Mouse (Mus musculus) heart, postnatal 36 days (tissue): ENCODE data around the gene Amotl1. TPM values are rescaled to one million over a fixed set of nuclear protein-coding genes. Genes with fewer than 3 reads are reported as not detected.
"Not testable (repeated sequence)": the region's sequence is repeated elsewhere in the genome, so short reads cannot be mapped to it uniquely, and the experiment has no call there.

ENCODE experiments used
- DNase-seq, 2 experiments: peaks; one replicate each; pipeline ENCODE4 v3.0.0; 2021 to 2022
- intact Hi-C: fragments of 180-260 bp; cut with DNase I; formaldehyde crosslinking; loops from one replicate; pipeline ENCODE4 v1.15.1; 2025
- total RNA-seq, 2 experiments: library from RNA; stranded (reverse); gene quantifications; 2 replicates each; pipeline ENCODE4 v1.2.3; 2021

The Amotl1 gene
- total RNA-seq, 2 experiments from 2014 or later, result 52.8 to 58.6 TPM

DNA sequence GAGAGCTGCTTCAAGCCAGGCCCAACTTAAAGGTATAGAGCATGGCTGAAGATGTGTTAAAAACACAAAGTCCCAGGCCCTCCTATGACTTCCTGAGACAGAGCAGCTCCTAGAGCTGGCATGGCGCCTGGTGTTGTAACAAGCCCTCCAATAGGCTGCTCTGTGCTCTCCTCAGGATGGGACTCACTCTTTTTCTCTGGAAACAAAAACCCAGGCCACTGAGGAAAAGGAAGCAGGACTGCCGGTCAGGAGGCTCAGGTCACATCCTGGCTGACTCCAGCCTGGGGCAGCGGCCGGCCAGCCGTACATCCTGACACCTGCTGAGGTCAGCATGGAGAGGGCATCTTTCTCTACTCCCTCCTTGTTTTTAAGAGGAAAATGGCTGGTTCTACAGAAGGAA is 36.3 kb downstream of the Amotl1 start:
- intact Hi-C loops, result no loop called here
- DNase-seq, result peak; percentile 49 to 58

DNA sequence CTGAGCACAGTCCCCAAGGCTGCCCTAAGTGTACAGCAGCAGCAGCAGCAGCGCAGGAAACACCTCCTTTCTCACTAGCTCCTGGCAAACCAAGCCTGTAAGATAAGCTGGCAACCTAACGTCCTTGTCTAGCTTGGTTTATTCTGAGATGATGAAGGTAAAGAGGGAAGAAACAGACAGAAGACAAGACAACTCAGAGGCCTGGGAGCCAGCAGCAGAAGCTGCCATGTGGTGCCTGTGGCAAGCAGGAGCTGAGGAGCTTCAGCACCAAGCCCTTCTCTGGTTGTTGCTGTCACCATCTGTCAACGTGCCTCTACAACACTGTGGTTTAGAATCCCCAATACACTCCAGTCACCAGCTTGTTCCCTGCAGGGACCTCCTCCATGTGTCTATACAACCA is 37.4 kb downstream of the Amotl1 start:
- DNase-seq, result no peak
- intact Hi-C loops, result no loop called here

DNA sequence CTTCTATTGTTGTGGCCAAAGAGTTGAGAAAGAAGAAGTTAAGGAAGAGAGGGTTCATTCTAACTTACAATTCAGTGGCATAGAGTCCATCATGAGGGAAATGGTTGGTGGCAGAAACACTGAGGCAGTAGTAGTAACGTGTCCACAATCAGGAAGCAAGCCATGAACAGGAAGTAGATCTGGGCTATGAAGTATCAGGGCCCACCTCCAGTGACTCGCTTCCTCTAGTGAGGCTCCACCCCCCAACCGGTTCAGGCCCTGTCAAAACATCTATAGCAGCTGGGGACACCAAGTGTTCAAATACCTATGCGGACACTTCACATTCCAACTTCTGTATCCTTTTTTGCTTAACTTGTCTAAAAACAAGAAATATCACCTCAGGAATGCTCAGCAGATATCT is 38.9 kb downstream of the Amotl1 start:
- intact Hi-C loops, result no loop called here
- DNase-seq, result no peak

DNA sequence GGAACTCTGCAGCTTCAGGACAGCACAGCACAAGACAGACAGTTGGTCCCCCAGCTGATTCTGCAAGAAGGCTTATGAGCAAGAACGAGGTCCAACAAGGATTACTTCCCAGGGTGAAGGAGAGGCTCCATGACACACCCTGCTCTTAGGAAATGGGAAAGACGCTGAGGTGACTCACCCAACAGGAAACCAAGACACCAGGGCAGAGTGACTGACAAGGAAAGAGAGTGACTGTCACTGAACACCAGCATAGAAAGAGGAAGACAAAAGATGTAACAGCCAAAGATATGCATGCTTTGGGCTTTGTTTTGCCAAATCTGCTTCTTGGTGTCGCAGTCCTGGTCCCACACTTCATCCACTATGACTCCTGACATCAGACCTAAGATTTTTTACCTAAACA is 40.5 kb downstream of the Amotl1 start:
- intact Hi-C loops, result no loop called here
- no peak for DNase-seq

DNA sequence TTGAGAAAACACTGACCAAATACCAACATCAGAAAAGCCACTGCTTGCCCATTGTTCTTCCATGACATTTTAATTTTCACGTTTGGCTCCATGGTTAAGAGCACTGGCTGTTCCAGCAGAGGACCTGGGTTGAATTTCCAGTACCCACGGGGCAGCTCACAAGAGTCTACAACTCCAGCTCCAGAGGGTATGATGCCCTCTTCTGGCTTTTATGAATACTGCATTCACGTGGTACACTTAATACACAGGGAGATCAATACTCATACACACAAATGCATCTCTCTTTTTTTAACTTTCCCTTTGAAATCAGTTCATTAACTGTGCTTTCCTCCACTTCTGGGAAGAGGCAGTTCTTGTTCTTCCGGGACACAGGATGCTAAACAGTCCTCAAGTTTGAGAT is 41.4 kb downstream of the Amotl1 start:
- intact Hi-C loops, result no loop called here
- DNase-seq, result no peak

DNA sequence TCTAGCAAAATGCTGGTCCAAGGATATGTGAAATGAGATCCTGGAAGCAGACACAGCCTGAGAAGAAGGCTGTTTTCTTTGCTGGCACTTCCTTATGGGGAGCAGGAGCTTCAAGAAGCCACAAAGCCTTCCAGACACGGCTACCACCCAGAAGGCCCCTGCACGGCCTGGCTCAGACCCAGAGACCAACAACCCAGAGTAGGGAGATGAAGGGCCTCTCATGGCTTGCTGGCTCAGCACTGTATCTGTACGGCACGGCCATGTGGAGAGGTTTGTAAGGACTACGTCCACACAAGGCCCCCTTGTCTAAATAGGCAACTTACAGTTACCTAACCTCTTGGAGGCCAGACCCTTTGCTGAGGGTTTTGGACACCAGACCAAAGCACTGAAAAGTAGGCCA is 45.1 kb downstream of the Amotl1 start:
- intact Hi-C loops, result no loop called here
- no peak for DNase-seq

DNA sequence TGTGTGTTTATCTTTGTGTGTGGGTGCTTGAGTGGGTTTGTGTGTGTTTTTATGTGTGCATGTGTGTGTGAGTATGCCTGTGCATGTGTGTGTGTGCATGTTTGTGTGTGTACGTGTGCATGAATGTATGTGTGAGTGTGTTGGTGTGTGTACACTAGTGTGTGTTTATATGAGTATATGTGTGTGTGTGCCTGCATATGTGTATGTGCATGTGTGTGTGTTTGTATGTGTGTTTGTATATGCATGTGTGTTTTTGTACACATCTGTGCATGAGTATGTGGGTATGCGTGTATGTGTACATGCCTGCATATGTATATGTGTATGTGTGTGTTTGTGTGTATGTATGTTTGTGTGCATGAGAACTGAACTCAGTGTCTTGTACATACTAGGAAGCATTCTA is 46.7 kb downstream of the Amotl1 start:
- intact Hi-C loops, result no loop called here

DNA sequence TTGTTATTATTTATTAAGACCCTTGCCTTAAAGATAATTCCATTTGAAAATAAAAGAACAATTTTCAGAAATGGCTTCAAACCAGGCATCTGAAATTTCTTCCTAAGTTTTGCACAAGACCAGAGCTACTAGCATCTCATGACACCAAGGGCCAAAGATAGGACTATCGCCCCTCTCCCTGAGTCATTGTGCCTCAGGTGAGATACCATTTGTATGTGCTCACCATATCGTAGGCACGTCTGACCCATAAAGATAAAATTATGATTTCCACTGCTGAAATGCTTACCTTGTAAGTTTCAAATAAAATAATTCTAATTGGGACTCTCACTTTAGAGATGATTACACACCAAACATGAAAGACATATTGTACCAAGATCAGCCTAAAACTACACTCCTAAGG is 47.4 kb downstream of the Amotl1 start:
- DNase-seq, result no peak
- intact Hi-C loops, result no loop called here

More for the DNA sequence above, 46.7 kb downstream of the Amotl1 start:
- DNase-seq, result no peak

DNA sequence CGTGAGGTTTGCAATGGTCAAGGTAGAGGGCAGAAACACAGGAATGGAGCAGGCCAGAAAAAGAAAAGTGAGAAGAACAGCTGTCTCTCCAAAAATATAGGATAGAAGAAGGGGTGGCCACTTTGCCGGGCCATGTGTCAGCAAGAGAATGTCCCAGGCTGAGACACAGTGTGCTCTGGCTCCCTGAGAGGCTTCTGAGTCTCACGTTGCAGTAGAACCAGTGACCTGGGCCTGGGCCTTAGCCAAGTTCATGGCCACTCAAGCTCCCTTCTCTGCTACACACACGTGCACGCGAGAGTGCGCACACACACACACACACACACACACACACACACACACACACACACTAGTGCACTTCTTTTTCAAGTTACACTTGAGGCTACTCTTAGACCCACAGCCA is 48.0 kb downstream of the Amotl1 start:
- intact Hi-C loops, result no loop called here
- DNase-seq, result no peak

DNA sequence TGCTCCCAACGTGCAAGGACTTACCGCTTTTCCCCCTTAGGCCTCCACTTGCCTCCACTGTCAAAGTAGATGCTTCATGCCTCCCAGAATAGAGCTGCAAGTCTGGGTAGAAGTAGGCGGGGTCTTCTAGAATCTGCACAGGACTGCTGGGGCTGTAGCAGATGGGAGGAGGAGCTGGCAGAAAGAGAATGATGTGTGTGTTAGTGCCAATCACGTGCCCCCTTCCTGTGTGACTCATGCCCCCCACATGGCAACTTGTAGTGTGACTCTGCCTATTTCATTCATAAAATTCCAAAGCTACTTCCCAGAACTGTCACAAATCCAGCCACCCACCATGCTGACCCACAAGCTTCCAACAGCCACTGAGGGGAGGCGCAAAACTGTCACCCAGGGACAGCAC is 48.4 kb downstream of the Amotl1 start:
- DNase-seq, result no peak
- intact Hi-C loops, result no loop called here

DNA sequence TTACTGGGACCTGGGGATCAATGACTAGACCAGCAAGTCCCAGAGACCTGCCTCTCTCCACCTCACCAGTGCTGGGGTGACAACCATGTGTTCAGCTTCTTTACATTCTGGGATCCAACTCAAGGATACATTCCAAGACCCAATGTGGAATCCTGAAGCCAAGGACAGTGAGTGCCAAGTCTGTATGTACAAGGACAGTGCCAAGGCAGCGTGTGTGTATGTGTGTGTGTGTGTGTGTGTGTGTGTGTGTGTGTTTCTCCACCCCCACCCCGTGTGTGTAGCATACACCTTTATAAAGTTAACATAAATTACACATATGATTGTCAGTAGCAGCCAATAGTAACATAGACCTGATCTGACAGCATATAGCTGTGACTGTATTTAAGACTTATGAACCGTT is 49.0 kb downstream of the Amotl1 start:
- no peak for DNase-seq
- intact Hi-C loops, result no loop called here

DNA sequence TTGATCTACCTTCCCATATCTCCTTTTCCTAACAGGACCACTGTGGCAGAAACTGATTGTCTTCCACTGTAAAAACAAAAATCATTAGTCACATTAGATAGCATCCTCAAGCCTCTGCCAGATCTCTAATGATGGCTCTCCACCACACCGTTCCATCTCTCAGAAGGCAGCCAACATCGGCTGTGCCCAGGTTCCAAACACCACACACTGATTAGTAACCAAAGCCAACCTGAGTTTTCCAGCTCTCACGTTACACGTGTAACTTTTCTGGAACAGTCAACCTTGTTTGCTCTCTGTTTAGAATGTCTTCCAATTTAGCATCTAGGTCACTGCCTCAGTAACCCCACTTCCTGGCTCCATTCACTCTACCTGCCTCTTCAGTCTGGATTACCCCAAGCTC is 51.0 kb downstream of the Amotl1 start:
- no peak for DNase-seq
- intact Hi-C loops, result no loop called here

DNA sequence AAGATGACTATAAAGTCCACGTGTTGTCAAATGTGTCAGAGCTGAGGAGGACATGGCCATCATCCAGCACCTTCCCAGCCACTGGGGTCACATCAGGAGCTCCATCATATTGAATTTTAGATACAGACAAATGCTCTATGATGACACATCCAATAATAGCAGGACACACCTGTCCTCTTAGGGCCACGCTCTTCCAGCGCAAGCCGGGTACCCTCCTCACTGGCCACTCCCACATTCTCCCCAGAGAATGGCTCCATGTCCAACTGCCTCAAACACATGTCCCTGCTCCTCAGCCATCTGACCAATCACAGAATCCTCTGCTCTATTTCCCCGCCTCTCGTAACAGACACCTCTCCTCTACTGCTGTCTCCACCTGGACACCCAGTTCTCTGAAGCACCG is 54.2 kb downstream of the Amotl1 start:
- intact Hi-C loops, result no loop called here
- DNase-seq, result no peak

DNA sequence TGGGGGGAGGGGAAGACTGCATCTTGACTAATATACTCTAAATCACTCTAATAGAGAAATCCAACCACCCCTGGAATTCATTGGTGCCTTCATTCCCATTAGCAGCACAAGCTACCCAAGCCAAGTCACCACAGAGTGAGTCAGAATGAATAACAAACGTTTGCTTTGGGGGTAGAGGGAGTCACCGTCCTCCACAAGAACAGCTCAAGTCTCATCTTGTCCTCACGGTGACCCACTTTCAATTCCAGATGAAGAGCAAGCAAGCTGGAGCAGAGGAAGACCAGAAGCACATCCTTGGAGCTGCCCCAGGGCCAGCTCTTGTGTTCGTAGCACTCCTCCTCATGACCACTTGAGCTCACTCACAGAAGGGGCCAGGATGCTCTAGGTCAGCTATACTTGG is 56.2 kb downstream of the Amotl1 start:
- DNase-seq, result no peak
- intact Hi-C loops, result no loop called here

DNA sequence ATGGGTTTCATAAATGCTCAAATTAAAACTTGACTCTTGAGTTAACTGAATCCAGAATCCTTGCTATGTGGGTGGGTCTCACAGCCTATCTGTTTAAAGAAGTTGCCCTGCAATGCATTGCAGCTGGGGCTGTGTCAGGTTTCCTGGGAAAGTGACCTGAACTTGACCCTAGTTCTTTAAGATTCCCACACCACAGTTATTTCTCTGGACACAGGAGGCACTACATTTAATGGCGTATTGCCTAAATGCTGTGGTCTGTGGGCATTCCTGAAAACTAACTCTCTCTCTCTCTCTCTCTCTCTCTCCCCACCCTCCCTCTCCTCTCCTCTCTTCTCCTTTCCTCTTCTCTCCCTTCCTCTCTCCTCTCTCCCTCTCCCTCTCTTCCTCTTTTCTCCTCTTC is 59.2 kb downstream of the Amotl1 start:
- intact Hi-C loops, result no loop called here
- no peak for DNase-seq

DNA sequence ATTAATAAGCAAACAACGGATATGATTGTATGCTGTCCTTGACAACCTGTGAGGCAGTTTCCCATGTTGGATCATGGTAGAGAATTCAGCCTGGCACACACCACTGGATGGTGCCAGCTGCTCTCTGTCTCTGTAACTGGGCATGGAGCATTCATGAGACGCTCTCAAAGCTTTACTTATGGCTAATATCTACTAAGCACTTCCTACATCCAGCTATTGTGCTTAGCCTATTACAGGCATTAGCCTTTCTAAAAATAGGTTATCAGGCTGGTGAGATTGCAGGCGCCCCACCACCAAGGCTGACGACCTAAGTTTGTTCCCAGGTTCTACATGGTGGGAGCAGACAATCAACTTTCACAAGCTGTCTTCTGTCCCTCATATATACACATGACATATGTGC is 65.9 kb downstream of the Amotl1 start:
- intact Hi-C loops, result loop anchor here (5.0 kb wide), 1 partner anchor 118 kb away; no protein-coding TSS in a partner anchor

DNA sequence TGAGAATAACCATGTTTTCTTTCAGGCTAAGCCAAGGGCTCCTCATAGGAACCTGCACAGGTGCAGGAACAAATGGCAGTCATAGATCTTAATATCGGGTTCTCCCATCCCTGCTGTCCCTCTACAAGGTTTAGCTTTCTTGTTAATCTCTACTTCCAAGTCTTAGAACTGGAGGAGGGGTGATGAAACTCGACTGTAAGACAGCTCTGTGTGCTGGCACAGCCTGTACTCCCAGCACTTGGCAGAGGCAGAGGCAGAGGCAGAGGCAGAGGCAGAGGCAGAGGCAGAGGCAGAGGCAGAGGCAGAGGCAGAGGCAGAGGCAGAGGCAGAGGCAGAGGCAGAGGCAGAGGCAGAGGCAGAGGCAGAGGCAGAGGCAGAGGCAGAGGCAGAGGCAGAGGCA is 68.5 kb downstream of the Amotl1 start:
- not testable (repeated sequence) for DNase-seq
- intact Hi-C loops, result loop anchor here (5.0 kb wide), 1 partner anchor 121 kb away; no protein-coding TSS in a partner anchor

More for the DNA sequence above, 65.9 kb downstream of the Amotl1 start:
- no peak for DNase-seq

DNA sequence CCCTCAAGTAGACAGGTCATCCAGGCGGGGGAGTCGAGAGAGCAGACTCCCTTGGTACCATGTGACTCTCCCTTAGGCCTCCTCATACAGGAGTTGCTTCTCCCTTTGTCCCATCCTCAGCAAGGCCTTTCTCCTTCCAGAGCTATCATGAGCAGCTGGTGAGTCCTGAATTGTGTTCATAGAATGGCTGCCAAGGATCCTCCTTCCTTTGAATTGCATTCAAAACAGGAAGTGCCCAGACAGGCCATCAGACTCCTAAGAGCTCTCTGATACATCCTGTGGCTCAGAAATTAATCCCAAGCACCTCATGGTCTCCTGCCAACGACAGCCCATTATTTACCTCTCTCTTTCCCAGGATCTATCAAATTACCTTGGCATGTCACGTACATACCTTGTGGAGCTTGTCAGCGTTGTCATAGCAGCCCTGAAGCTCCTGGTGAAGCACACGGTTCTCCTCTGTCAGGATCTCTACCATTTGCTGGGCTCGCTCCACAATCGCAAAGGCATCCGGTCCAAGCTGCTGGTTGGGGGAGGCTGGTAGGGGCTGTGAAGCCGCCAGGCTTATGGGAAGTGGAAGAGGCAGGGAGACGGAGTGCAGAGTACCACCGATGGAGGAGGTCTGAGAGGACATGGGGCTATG is 70.0 kb downstream of the Amotl1 start:
- no peak for DNase-seq
- intact Hi-C loops, result loop anchor here (5.0 kb wide), 1 partner anchor 122 kb away; no protein-coding TSS in a partner anchor

DNA sequence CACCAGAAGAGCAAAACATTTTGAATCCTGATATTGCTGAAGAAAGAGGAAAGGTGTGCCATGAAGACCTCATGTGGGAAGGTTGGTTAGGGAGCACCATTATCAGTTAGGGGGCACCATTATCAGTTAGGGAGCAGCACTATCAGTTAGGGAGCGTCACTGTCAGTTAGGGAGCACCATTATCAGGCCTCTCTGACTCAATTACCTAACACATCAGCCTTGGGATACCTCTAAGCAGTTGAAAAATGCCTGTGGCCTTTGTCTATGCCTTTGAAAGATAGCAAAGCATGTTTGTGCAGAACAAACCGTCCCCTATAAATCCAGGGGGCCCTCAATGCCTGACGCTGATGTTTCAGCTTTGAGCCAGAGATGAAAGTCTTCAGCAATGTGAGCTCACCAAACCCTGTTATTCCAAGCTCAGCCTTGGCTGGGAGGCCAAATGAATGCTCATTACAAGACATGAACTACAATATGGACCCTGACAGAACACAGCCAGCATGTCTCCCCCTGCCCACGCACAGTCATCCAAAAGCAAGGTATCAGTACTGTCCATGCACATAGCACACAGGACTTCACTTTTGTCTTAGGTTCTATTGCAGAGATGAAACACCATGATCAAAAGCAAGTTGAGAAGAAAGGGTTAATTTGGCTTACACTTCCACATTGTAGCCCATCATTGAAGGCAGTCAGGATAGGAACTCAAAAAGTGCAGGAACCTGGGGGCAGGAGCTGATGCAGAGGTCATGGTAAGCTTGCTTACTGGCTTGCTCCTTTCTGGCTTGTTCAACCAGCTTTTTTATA is 75.5 kb downstream of the Amotl1 start:
- DNase-seq, result no peak
- intact Hi-C loops, result no loop called here

DNA sequence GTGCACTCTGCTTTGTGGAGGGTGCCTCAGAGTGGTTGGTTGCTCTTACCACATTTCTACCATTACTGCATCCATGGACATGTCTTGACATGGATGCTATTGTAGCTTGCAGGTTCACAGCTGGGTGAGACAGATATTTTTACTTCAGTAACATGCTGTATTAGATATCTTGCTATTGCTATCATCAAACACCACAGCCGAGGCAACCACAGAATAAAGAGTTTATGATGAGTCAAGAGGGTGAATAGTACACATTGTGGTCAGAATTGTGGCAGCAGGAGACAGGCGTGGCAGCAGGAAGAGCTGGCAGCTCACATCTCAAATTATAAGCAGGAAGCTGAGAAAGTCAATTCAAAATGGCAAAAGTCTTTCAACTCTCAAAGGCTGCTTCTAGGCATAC is 76.4 kb downstream of the Amotl1 start:
- no peak for DNase-seq
- intact Hi-C loops, result no loop called here

DNA sequence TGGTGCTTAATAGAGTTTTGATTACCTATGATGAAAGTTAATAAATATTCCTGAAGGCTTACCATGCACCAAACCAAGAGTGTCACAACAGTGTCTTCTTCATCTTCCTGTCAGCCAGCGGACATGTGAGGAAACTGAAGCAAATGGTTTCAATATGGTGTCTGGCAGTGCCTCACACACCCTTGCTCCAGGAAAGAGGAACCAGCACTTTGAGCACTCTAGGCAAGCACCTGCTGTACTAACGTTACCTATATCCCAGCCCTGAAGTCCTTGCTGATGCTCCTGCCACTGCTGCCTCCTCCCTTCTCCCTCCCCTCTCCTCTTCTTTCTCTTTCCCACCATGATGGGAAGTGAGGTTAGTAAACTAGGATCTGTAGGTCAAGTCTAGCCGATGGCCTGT is 80.4 kb downstream of the Amotl1 start:
- DNase-seq, result no peak
- intact Hi-C loops, result no loop called here

DNA sequence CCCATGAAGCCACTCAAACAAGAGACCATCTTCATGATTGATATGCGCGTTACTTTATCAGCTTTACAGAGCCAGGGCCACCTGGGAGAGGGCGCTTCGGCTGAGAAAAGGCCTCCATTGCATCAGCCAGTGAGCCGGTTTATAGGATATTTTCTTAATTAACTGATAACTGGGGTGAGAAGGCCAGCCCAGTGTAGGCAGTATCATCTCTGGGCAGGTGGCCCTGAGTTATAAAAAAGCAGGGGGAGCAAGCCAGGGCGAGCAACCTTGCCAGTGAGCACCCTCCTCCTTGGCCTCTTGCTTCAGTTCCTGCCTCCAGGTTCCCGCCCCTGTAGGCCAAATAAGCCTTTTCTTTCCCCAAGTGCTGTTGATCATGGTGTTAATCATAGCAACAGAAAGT is 81.5 kb downstream of the Amotl1 start:
- DNase-seq, result no peak
- intact Hi-C loops, result no loop called here
